Mouse (Mus musculus): Measurements from ENCODE around the gene Rps6ka5.

GRCm38 (mm10) chr12:100513131-100513530 is 213.7 kb downstream of the Rps6ka5 start:
- TF ChIP-seq POLR2A (IDR thresholded peaks at IDR 0.05; ENCODE audit: control insufficient read depth, extremely low read depth, insufficient read depth, low read length, poor library complexity) (no peak), CTCF (IDR thresholded peaks at IDR 0.05; ENCODE audit: borderline replicate concordance, control insufficient read depth, extremely low read depth, insufficient read depth, low read length, poor library complexity) (no peak)
